Mouse (Mus musculus): ENCODE measurements around the gene Msantd1. TPM values are rescaled to one million over a fixed set of nuclear protein-coding genes. Genes with fewer than 3 reads are reported as not detected.

Gene Msantd1
- polyA plus RNA-seq, 1 experiment from 2014 or later = 0.36 TPM

DNA sequence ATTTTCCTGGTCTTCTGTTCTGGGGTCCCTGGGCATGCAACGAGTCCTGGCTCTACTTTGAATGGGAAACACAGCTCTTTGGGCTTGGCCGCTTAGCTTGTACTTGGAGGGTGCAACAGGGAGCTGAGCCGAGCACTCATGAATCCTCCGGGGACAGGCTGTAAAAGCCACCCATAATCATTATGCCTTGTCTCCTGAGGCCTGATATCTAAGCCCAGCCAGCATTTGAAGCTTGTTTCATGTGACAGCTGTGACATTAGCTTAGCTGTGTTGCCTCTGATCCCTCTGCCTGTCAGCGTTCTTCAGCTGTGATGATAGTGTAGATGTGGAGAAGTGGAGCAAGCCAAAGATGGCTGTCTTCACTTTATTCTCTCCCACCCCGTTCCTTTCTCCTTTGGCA, 46.7 kb downstream of the Msantd1 start:
- no peak for DNase-seq (ENCODE audit: low spot score)
- 68% methylated on average over 6 of the region's 6 CpGs for WGBS

GRCm38 (mm10) chr5:34955630-34956029, 47.8 kb downstream of the Msantd1 start:
- no peak overlapping the region for H3K9ac ChIP-seq (ENCODE audit: low read length)
- peaks cover 6% of the 10 kb centered on the region for H3K4me1 ChIP-seq (replicated peaks; ENCODE audit: control insufficient read depth, insufficient read depth)
- no peaks in the 10 kb centered on the region for H3K9me3 ChIP-seq (ENCODE audit: control insufficient read depth, low read length)
- no peak overlapping the region for H3K4me2 ChIP-seq (replicated peaks; ENCODE audit: low read depth)
- H3K36me3 ChIP-seq (ENCODE audit: control insufficient read depth, insufficient read depth, low read length) = no peaks in the 10 kb centered on the region
- no peak overlapping the region for H3K4me3 ChIP-seq (ENCODE audit: low read depth, low read length)
- no peak for DNase-seq (ENCODE audit: low spot score)
- WGBS = 39% methylated on average over 5 of the region's 5 CpGs
- no peak overlapping the region for H3K27ac ChIP-seq (replicated peaks)
- no peaks in the 10 kb centered on the region for H3K27me3 ChIP-seq (ENCODE audit: control insufficient read depth, insufficient read depth, low read length)
- ATAC-seq (ENCODE audit: low FRiP score, low TSS enrichment) = no peak
- TF ChIP-seq CTCF (IDR thresholded peaks at IDR 0.05; ENCODE audit: low read depth) (no peak), EP300 (optimal IDR thresholded peaks at IDR 0.05) (no peak)

More for the DNA sequence above, 46.7 kb downstream of the Msantd1 start:
- H3K9ac ChIP-seq (ENCODE audit: low read length) = no peak overlapping the region
- TF ChIP-seq EP300 (optimal IDR thresholded peaks at IDR 0.05) (no peak), CTCF (IDR thresholded peaks at IDR 0.05; ENCODE audit: low read depth) (no peak)
- no peaks in the 10 kb centered on the region for H3K9me3 ChIP-seq (ENCODE audit: control insufficient read depth, low read length)
- peaks cover 6% of the 10 kb centered on the region for H3K4me1 ChIP-seq (replicated peaks; ENCODE audit: control insufficient read depth, insufficient read depth)
- H3K36me3 ChIP-seq (ENCODE audit: control insufficient read depth, insufficient read depth, low read length) = no peaks in the 10 kb centered on the region
- ATAC-seq (ENCODE audit: low FRiP score, low TSS enrichment) = no peak
- no peak overlapping the region for H3K4me2 ChIP-seq (replicated peaks; ENCODE audit: low read depth)
- H3K4me3 ChIP-seq (ENCODE audit: low read depth, low read length) = no peak overlapping the region
- no peaks in the 10 kb centered on the region for H3K27me3 ChIP-seq (ENCODE audit: control insufficient read depth, insufficient read depth, low read length)
- H3K27ac ChIP-seq (replicated peaks) = no peak overlapping the region

- H3K9me3 ChIP-seq (ENCODE audit: control insufficient read depth, low read length) = no peaks in the 10 kb centered on the region
Observed at GRCm38 (mm10) chr5:34956151-34956550, 48.3 kb downstream of the Msantd1 start.

GRCm38 (mm10) chr5:34957015-34957414, 49.2 kb downstream of the Msantd1 start:
- no peak for ATAC-seq (ENCODE audit: low FRiP score, low TSS enrichment)
- WGBS = 43% methylated on average over 2 of the region's 2 CpGs

More at GRCm38 (mm10) chr5:34956151-34956550, 48.3 kb downstream of the Msantd1 start:
- H3K36me3 ChIP-seq (ENCODE audit: control insufficient read depth, insufficient read depth, low read length) = no peaks in the 10 kb centered on the region
- WGBS = 81% methylated on average over 7 of the region's 7 CpGs
- H3K4me3 ChIP-seq (ENCODE audit: low read depth, low read length) = no peak overlapping the region
- no peak for DNase-seq (ENCODE audit: low spot score)
- H3K4me1 ChIP-seq (replicated peaks; ENCODE audit: control insufficient read depth, insufficient read depth) = peaks cover 6% of the 10 kb centered on the region
- H3K4me2 ChIP-seq (replicated peaks; ENCODE audit: low read depth) = no peak overlapping the region
- TF ChIP-seq CTCF (IDR thresholded peaks at IDR 0.05; ENCODE audit: low read depth) = no peak
- TF ChIP-seq EP300 (optimal IDR thresholded peaks at IDR 0.05) = no peak
- H3K27me3 ChIP-seq (ENCODE audit: control insufficient read depth, insufficient read depth, low read length) = no peaks in the 10 kb centered on the region
- no peak for ATAC-seq (ENCODE audit: low FRiP score, low TSS enrichment)
- H3K27ac ChIP-seq (replicated peaks) = no peak overlapping the region
- H3K9ac ChIP-seq (ENCODE audit: low read length) = no peak overlapping the region

DNA sequence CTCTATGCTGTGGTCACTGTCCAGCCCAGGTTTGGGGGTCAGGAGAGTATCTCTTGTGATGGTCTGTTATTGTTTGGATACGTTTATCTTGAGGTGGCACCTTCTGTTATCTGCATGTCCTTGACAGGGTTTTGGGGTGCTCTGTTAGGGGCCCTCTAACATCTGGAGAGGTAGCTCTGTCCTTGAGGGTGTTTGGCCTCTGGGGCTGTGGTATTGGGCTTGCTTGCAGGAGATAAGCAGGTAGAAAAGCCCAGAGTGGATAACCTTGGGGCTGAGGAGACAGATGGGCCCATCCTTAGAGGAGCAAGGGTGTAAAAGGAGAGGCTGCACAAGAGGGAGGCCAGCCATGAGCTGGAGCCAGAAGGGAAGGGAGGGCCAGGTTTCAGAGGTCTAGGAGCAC, 52.2 kb downstream of the Msantd1 start:
- Histone ChIP-seq H3K9ac (ENCODE audit: low read length) (no peak overlapping the region), H3K27me3 (ENCODE audit: control insufficient read depth, insufficient read depth, low read length) (no peaks in the 10 kb centered on the region), H3K4me1 (replicated peaks; ENCODE audit: control insufficient read depth, insufficient read depth) (peaks cover 6% of the 10 kb centered on the region), H3K36me3 (ENCODE audit: control insufficient read depth, insufficient read depth, low read length) (no peaks in the 10 kb centered on the region), H3K4me3 (ENCODE audit: low read depth, low read length) (no peak overlapping the region), H3K4me2 (replicated peaks; ENCODE audit: low read depth) (no peak overlapping the region), H3K27ac (replicated peaks) (no peak overlapping the region), H3K9me3 (ENCODE audit: control insufficient read depth, low read length) (no peaks in the 10 kb centered on the region)
- DNase-seq (ENCODE audit: low spot score) = no peak
- WGBS = 70% methylated on average over 1 of the region's 1 CpGs
- TF ChIP-seq EP300 (optimal IDR thresholded peaks at IDR 0.05) = no peak
- ATAC-seq (ENCODE audit: low FRiP score, low TSS enrichment) = no peak

More at GRCm38 (mm10) chr5:34957015-34957414, 49.2 kb downstream of the Msantd1 start:
- Histone ChIP-seq H3K9ac (ENCODE audit: low read length) (0 out of 2 replicates have a peak overlapping the region, but pooled peaks have one; percentile 23), H3K27ac (replicated peaks) (no peak overlapping the region), H3K4me2 (replicated peaks; ENCODE audit: low read depth) (no peak overlapping the region), H3K36me3 (ENCODE audit: control insufficient read depth, insufficient read depth, low read length) (no peaks in the 10 kb centered on the region), H3K27me3 (ENCODE audit: control insufficient read depth, insufficient read depth, low read length) (no peaks in the 10 kb centered on the region), H3K4me1 (replicated peaks; ENCODE audit: control insufficient read depth, insufficient read depth) (peaks cover 6% of the 10 kb centered on the region), H3K4me3 (ENCODE audit: low read depth, low read length) (no peak overlapping the region), H3K9me3 (ENCODE audit: control insufficient read depth, low read length) (no peaks in the 10 kb centered on the region)
- no peak for DNase-seq (ENCODE audit: low spot score)
- no peak for TF ChIP-seq EP300 (optimal IDR thresholded peaks at IDR 0.05)
- TF ChIP-seq CTCF (IDR thresholded peaks at IDR 0.05; ENCODE audit: low read depth) = no peak

- Histone ChIP-seq H3K27ac (replicated peaks) (no peak overlapping the region), H3K9me3 (ENCODE audit: control insufficient read depth, low read length) (no peaks in the 10 kb centered on the region), H3K4me3 (ENCODE audit: low read depth, low read length) (no peak overlapping the region), H3K9ac (ENCODE audit: low read length) (no peak overlapping the region), H3K4me2 (replicated peaks; ENCODE audit: low read depth) (no peak overlapping the region), H3K4me1 (replicated peaks; ENCODE audit: control insufficient read depth, insufficient read depth) (no peaks in the 10 kb centered on the region), H3K27me3 (ENCODE audit: control insufficient read depth, insufficient read depth, low read length) (no peaks in the 10 kb centered on the region), H3K36me3 (ENCODE audit: control insufficient read depth, insufficient read depth, low read length) (no peaks in the 10 kb centered on the region; the same call in 1 of the 2 replicates)
- TF ChIP-seq EP300 (optimal IDR thresholded peaks at IDR 0.05) (no peak), CTCF (IDR thresholded peaks at IDR 0.05; ENCODE audit: low read depth) (no peak)
- DNase-seq (ENCODE audit: low spot score) (no peak), ATAC-seq (ENCODE audit: low FRiP score, low TSS enrichment) (no peak)
- 96% methylated on average over 12 of the region's 12 CpGs for WGBS
Observed at GRCm38 (mm10) chr5:34965531-34965930, 57.7 kb downstream of the Msantd1 start.

All from stomach, postnatal 0 days (tissue).